In genomic region chr8:89042118-89042460, GRCm38 (mm10) we compare ENCODE assay signal across 8 mouse cellular contexts. TPM values are rescaled to one million over a fixed set of nuclear protein-coding genes. Genes with fewer than 3 reads are reported as not detected.
DNase-seq lines count a peak whose midpoint lies in the region; ATAC-seq and TF ChIP-seq lines count a peak whose summit lies in the region.

No protein-coding gene starts in this region.

- H3K36me3 ChIP-seq in ES-E14 (ENCODE audit: control insufficient read depth, insufficient read depth, low read length, poor library complexity, severe bottlenecking) = peaks cover 9% of the 10 kb centered on the region; the same call in 1 of the 2 replicates
- no peaks in the 10 kb centered on the region for H3K36me3 ChIP-seq in limb, embryonic 13.5 days
- H3K36me3 ChIP-seq in stomach, embryonic 15.5 days = no peaks in the 10 kb centered on the region

- peak overlapping the region; percentile 85 to 98 for H3K4me3 ChIP-seq in ES-E14 (ENCODE audit: insufficient read depth in 1 of 2, low read depth in 1 of 2, low read length in 2 of 2, poor library complexity in 1 of 2, severe bottlenecking in 1 of 2)
- peak overlapping the region; percentile 70 for H3K4me3 ChIP-seq in limb, embryonic 13.5 days
- peak overlapping the region; percentile 51 for H3K4me3 ChIP-seq in stomach, embryonic 15.5 days (replicated peaks)

- H3K27ac ChIP-seq in ES-E14 (ENCODE audit: insufficient read depth, low read depth, low read length, poor library complexity, severe bottlenecking) = peak overlapping the region; percentile 100
- H3K27ac ChIP-seq in limb, embryonic 13.5 days = peak overlapping the region; percentile 99
- peak overlapping the region; percentile 48; the same call in 1 of the 2 replicates for H3K27ac ChIP-seq in stomach, embryonic 15.5 days

- intact Hi-C loops in gastrocnemius, postnatal 14 days (cut with DNase I; ENCODE audit: low total_unique reads) = no loop called here
- intact Hi-C loops in left cerebral cortex, postnatal 4 days (cut with DNase I) = loop anchor here (5.0 to 10.0 kb wide), 2 partner anchors 273 to 740 kb away; no protein-coding TSS in a partner anchor

- peak overlapping the region; percentile 99 for H3K9ac ChIP-seq in ES-E14 (ENCODE audit: insufficient read depth, low read depth, low read length, poor library complexity, severe bottlenecking)
- peak overlapping the region; percentile 99 for H3K9ac ChIP-seq in limb, embryonic 13.5 days
- H3K9ac ChIP-seq in stomach, embryonic 15.5 days = peak overlapping the region; percentile 48

- peaks cover 47% of the 10 kb centered on the region for H3K27me3 ChIP-seq in limb, embryonic 13.5 days
- peaks cover 81% of the 10 kb centered on the region for H3K27me3 ChIP-seq in stomach, embryonic 15.5 days (replicated peaks)

- WGBS in limb, embryonic 13.5 days = under 1% methylated on average over 35 of the region's 35 CpGs
- WGBS in stomach, embryonic 15.5 days = under 1% methylated on average over 35 of the region's 35 CpGs

- H3K4me1 ChIP-seq in ES-E14 (ENCODE audit: control insufficient read depth in 2 of 2, insufficient read depth in 2 of 2, low read length in 2 of 2, poor library complexity in 1 of 2) = peaks cover 8 to 11% of the 10 kb centered on the region in 2 experiments
- peaks cover 44% of the 10 kb centered on the region for H3K4me1 ChIP-seq in limb, embryonic 13.5 days
- peaks cover 29% of the 10 kb centered on the region for H3K4me1 ChIP-seq in stomach, embryonic 15.5 days

- no peak for ATAC-seq in limb, embryonic 13.5 days (ENCODE audit: low FRiP score, low read depth)
- no peak for ATAC-seq in stomach, embryonic 15.5 days (ENCODE audit: insufficient read depth, low FRiP score, low read depth)

- peak overlapping the region; percentile 76 for H3K4me2 ChIP-seq in limb, embryonic 13.5 days (replicated peaks)
- H3K4me2 ChIP-seq in stomach, embryonic 15.5 days = peak overlapping the region; percentile 89

- peak; percentile 23 for DNase-seq in gastrocnemius, postnatal 10 days
- DNase-seq in gastrocnemius, postnatal 14 days = no peak
- no peak for DNase-seq in ES-E14 (ENCODE audit: low read depth, low spot score)
- DNase-seq in forelimb bud, embryonic 11.5 days (ENCODE audit: low read depth, low spot score) = peak; percentile 37
- DNase-seq in left cerebral cortex, postnatal 4 days = no peak
- DNase-seq in gastrocnemius, adult 18-20 months (ENCODE audit: low spot score) = no peak

- in situ Hi-C loops in ES-E14 (cut with MboI; ENCODE audit: low sequenced_read_pairs in 2 of 2, unreplicated experiment in 2 of 2) = no loop called here

- no peaks in the 10 kb centered on the region for H3K9me3 ChIP-seq in ES-E14 (ENCODE audit: control insufficient read depth, insufficient read depth, low read depth, low read length)
- H3K9me3 ChIP-seq in limb, embryonic 13.5 days = no peaks in the 10 kb centered on the region
- no peaks in the 10 kb centered on the region for H3K9me3 ChIP-seq in stomach, embryonic 15.5 days

TF ChIP-seq in ES-E14, 5 proteins besides CTCF, POLR2A, EP300 and RAD21:
- no peak for TF ChIP-seq ZC3H11A (IDR thresholded peaks at IDR 0.05; ENCODE audit: borderline replicate concordance, low read depth, low read length)
- TF ChIP-seq MAFK (IDR thresholded peaks at IDR 0.05; ENCODE audit: insufficient read depth, low read depth, low read length) = no peak
- no peak for TF ChIP-seq HCFC1 (IDR thresholded peaks at IDR 0.05; ENCODE audit: borderline replicate concordance, insufficient read depth, low read length)
- no peak for TF ChIP-seq ZNF384 (IDR thresholded peaks at IDR 0.05; ENCODE audit: low read depth, low read length)
- no peak for TF ChIP-seq CHD2 (IDR thresholded peaks at IDR 0.05; ENCODE audit: low read depth, low read length)

RNA-seq across cellular contexts. Expression of gene Sall1, which starts 1.9 kb away (rescaled TPM):
- under 1 TPM; 0.07 to 0.16 TPM for total RNA-seq in gastrocnemius, postnatal 10 days (2021)
- under 1 TPM in 1 of 2 experiments, not detected in 1; 0.08 TPM for total RNA-seq in gastrocnemius, postnatal 14 days (2021)
- total RNA-seq in ES-E14 (2012; rRNA removed) = 22.5 and 26.4 TPM in 2 replicates
- 13.2 and 15.3 TPM in 2 replicates for polyA plus RNA-seq in limb, embryonic 13.5 days (2015; fragmentation: Nextera tagmentation; extraction: Ambion mirVana)
- 1.2 and 1.4 TPM in 2 replicates for polyA plus RNA-seq in stomach, embryonic 15.5 days (2015; fragmentation: Nextera tagmentation; extraction: Ambion mirVana)
- total RNA-seq in left cerebral cortex, postnatal 4 days (2021) = 10 to 100 TPM; 13.4 to 15.0 TPM
- not detected for total RNA-seq in gastrocnemius, adult 18-20 months (2021)

Comparison
In these comparisons a context has a peak if more than half of its experiments do, and no peak if none do; other contexts are left out.
1. DNase-seq: peak in gastrocnemius, postnatal 10 days (single experiment) and forelimb bud, embryonic 11.5 days (single experiment); none in gastrocnemius, postnatal 14 days (single experiment), ES-E14 (single experiment), left cerebral cortex, postnatal 4 days (single experiment) and gastrocnemius, adult 18-20 months (single experiment).
2. H3K27ac ChIP-seq: peak in every context shown above with its lines; median percentile 100 in ES-E14; 99 in limb, embryonic 13.5 days; 48 in stomach, embryonic 15.5 days.
3. H3K9ac ChIP-seq: peak in every context shown above with its lines; median percentile 99 in ES-E14; 99 in limb, embryonic 13.5 days; 48 in stomach, embryonic 15.5 days.
4. RNA of gene Sall1, which starts 1.9 kb away (total RNA-seq): 22.5 to 26.4 TPM in ES-E14 and 13.4 to 15.0 TPM in left cerebral cortex, postnatal 4 days; 0.07 to 0.16 TPM in gastrocnemius, postnatal 10 days, 0.08 TPM in gastrocnemius, postnatal 14 days and not detected in gastrocnemius, adult 18-20 months; every median in the first group is over 10 times any median in the second.
5. Peak in every context shown above with its lines, with median percentiles within 50 percentile points of each other: H3K4me3 ChIP-seq.